Mouse (Mus musculus): Measurements from ENCODE around the gene Cela3a.
"Not testable (repeated sequence)": the region's sequence is repeated elsewhere in the genome, so short reads cannot be mapped to it uniquely, and the experiment has no call there.

Cela3a gene

GRCm38 (mm10) chr4:137414936-137415335 lies 5.3 kb upstream of the Cela3a start:
- no peak for DNase-seq (ENCODE audit: low spot score in 2 of 2)

DNA sequence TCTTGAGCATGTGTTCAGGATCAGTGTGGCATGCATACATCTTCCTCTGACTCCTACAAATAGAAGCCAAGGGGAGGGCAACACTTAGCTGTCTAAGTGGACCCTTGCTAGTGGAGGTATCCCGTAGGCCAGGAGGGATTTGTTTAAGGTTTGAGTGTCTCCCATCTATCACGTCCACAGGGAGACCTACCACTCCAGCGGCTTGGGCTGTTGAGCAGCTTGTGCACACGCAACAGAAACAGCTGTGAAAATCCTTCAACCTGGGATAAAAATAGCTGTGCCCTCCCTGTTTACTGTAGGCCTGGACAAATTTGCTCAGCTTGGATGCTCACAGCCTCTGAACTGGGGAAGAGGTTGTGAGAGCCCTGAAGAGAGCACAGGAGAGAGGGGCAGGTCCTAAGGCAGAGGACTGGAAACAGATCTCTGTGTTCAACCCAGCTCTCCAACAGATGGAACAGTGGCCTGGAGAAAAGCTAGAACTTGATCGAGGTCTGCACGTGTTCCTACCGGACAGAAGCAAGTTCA lies 2.7 kb upstream of the Cela3a start:
- DNase-seq (ENCODE audit: low spot score in 2 of 2): not testable (repeated sequence)

DNA sequence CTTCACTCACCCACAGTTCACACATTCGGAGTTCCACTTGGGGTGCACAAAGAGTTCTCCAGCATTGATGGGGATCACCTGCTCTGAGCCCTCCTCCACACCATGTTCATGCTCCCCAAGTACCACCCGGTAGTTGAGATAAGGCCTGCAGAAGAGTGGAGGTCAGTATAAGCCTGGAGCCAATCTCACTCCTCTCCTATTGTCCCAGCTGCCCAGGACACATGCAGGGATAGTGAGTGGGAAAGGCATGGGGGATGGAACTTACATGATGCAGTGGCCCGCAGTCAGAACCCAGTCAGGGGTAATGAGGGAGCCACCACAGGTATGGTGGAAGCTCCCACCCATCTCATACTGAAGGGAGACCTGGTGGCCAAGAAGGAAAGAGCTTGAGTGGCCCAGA lies 4.0 kb downstream of the Cela3a start:
- DNase-seq (ENCODE audit: low spot score in 2 of 2): no peak

DNA sequence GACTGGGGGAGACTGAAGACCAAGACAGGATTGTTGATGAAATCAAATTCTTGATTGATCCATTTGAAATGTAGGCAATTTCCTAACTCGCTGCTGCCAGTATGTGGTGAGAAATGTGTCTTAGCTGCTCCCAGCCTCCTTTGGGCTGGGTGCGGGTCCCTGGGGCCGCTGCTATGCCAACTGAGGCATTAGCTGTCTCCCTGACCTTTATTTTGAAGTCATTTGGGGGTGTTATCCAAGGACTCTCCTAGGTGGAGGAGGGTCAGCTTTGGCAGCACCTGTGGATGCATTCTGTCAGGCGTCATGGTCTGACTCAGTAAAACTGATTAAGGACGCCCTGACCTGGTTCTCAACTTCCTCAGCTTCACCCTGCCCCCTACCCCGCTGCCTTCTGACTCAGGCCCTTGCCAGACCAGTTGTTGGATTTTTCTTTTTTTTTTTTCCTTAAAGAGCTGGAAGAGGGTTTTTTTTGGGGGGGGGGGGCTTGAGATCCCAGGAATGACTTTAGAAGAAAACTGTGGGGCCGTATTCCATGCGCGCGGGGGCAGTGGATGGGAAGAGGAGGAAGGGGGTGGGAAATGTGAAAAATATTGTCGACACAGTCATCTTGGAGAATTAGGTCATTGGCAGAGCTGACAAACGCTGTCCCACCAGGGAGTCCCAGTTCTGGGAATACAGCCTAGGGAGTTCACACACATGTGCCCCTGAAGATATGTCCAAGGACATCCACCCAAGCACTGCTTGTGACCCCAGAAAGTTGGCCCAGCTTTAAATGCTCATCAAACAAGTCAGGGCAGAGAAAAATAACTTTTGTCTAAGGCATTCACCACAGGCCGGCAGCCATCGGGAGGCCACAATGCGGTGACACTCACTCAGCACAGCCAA lies 12.7 kb downstream of the Cela3a start:
- no peak for DNase-seq (ENCODE audit: low spot score in 2 of 2)

DNA sequence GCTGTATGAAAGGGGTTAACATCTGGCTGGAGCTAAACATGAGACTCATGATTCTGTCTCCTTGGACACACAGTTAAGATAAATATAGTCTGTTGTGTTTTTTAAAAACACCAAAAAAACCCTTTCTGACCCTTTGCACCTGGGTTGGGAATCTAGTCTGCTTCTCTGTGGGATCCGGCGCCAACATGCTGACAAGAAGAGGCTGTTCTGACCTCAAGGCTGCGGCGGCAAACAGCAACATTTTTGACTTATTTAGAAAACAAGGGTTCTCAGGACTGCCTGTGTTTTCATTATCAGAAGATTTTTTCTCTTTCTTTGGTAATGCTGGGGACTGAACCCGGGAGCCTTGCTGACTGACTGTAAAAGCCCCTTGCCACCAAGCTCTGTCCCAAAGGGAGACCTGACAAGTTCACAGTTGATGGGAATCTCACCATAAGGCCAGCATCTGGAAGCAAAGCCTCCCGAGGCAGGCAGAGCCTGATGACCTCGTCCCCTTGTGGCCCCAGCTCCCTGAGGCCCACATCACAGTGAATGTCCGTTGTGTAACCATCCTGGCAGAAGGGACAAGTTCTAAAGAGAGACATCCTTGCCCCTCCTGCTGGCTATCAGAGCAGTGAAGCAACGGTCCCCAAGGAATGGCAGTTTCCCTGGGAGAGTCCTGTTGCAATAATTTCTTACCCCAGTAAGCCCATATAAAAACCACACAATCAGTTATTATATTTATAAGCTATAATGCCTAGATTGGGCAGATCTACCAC lies 16.0 kb downstream of the Cela3a start:
- no peak for DNase-seq (ENCODE audit: low spot score in 2 of 2)

DNA sequence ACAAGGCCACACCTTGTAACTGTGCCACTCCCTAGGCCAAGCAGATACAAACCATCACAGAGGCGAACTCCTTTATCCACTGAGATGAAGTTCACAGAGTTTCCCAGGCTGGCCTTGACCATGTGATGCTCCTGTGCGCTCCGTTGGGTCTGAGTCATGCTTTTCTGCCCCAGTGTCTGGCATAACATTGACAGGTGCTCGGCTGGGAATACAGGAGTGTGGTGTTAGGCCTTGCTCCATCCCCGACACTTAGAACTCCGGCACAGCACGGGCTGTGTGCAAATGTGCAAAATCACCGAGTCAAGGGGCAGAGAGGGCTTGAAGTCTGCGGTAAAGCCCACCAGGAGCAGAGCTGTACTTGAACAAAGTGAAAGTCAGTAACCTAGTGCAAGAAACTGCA lies 16.7 kb downstream of the Cela3a start:
- DNase-seq (ENCODE audit: low spot score in 2 of 2): no peak

- no peak for DNase-seq (ENCODE audit: low spot score in 2 of 2)
Observed at GRCm38 (mm10) chr4:137391287-137391686, 18.3 kb downstream of the Cela3a start.

GRCm38 (mm10) chr4:137390196-137390595 lies 19.4 kb downstream of the Cela3a start:
- no peak for DNase-seq (ENCODE audit: low spot score in 2 of 2)

DNA sequence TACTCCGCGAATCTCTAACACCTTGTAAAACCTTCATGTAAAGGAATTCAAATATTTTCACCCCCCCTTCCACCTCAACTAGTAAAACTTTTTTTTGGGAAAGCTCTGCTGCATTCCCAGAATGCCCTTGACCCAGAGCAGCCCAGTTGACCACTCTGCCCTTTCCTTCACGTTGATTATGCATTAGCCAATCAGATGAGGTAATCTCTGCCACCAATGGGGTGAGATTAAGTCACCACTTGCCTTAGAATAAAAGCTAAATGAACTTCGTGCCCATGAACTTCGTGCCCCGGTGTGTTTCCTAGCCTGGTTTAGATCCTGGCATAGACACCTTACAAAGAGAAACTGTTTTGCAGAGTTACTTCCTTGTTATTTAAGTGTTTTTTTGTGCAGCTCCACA lies 20.6 kb downstream of the Cela3a start:
- DNase-seq (ENCODE audit: low spot score in 2 of 2): no peak

- DNase-seq (ENCODE audit: low spot score in 2 of 2): peak; percentile 75 to 77
Observed at GRCm38 (mm10) chr4:137388059-137388794, 21.4 kb downstream of the Cela3a start.

DNA sequence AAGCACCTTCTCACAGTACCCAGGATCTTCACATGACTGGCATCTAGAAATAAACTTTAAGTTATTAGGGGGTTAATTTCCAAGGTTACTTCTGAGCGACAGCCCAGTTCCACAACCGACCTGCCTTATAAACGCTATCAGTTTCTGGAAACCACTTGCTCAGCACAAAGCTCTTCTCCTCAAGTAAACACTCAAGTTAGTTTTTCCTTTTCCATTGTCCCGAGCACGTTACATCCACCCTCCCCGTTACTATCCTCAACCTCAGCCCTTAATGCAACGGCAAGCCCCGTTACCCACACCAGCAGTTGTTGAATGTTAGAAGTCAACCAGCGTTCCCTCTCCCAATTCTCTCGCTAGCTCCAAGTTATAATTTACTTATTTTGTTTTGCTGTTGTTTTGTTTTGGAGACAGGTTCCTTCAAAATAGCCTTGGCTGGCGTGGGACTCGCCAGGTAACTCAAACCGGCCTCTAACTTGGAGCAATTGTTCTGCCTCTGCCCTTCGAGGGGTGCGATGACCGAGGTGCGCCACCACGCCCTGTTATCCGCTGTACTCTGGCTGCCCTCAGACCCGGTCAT lies 22.0 kb downstream of the Cela3a start:
- DNase-seq (ENCODE audit: low spot score in 2 of 2): no peak

- DNase-seq (ENCODE audit: low spot score in 2 of 2): no peak
Observed at GRCm38 (mm10) chr4:137380702-137381605, 28.6 kb downstream of the Cela3a start.

- DNase-seq (ENCODE audit: low spot score in 2 of 2): no peak
Observed at GRCm38 (mm10) chr4:137379713-137380255, 29.8 kb downstream of the Cela3a start.

DNA sequence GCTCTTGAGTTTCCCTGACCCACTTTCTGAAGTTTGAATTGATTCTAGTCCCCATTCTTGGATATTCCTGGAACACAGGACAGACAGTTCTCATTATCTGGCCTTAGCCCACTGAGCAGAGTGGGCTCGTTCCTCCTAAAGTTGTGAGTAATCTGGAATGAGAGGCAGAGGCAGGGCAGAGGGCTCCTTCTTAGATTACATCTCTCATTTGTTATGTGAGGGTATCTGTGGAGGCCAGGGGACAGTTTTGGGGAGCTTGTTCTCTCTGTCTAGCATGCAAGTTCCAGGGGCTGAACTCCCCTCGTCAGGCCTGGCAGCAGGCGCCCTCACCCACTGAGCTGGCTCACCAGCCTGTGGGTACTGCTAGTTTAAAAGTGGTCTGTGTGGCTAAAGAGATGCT lies 30.5 kb downstream of the Cela3a start:
- DNase-seq (ENCODE audit: low spot score in 2 of 2): no peak

- no peak for DNase-seq (ENCODE audit: low spot score in 2 of 2)
Observed at GRCm38 (mm10) chr4:137377526-137378304, 31.9 kb downstream of the Cela3a start.

GRCm38 (mm10) chr4:137376778-137377177 lies 32.8 kb downstream of the Cela3a start:
- no peak for DNase-seq (ENCODE audit: low spot score in 2 of 2)

- no peak for DNase-seq (ENCODE audit: low spot score in 2 of 2)
Observed at GRCm38 (mm10) chr4:137375314-137376278, 34.0 kb downstream of the Cela3a start.

GRCm38 (mm10) chr4:137373711-137374110 lies 35.9 kb downstream of the Cela3a start:
- DNase-seq (ENCODE audit: low spot score in 2 of 2): no peak

All from frontal cortex, postnatal 14 days (tissue).